Mouse (Mus musculus) naive thymus-derived CD4-positive, alpha-beta T cell, adult 5 months (primary cell): ENCODE measurements around the gene 1700029J07Rik. TPM values are rescaled to one million over a fixed set of nuclear protein-coding genes. Genes with fewer than 3 reads are reported as not detected.

Source experiments
- polyA plus RNA-seq: library from polyadenylated mRNA; unstranded; fragments of 100-300 nt; shearing (Covaris generic); gene quantifications from one replicate; pipeline ENCODE4 v1.2.1, GENCODE M21; 2017

The 1700029J07Rik gene
- 1.8 TPM for polyA plus RNA-seq

GRCm38 (mm10) chr8:45975126-45975836, at the start of gene 1700029J07Rik, which contains the start of gene Ufsp2:
TSS of gene 1700029J07Rik (minus strand) at chr8:45975252.
TSS of gene Ufsp2 (plus strand) at chr8:45975528.

GRCm38 (mm10) chr8:46005596-46005995, 30.5 kb upstream of the 1700029J07Rik start, which contains the start of gene Ankrd37:
TSS of gene Ankrd37 (minus strand) at chr8:46005707.

DNA sequence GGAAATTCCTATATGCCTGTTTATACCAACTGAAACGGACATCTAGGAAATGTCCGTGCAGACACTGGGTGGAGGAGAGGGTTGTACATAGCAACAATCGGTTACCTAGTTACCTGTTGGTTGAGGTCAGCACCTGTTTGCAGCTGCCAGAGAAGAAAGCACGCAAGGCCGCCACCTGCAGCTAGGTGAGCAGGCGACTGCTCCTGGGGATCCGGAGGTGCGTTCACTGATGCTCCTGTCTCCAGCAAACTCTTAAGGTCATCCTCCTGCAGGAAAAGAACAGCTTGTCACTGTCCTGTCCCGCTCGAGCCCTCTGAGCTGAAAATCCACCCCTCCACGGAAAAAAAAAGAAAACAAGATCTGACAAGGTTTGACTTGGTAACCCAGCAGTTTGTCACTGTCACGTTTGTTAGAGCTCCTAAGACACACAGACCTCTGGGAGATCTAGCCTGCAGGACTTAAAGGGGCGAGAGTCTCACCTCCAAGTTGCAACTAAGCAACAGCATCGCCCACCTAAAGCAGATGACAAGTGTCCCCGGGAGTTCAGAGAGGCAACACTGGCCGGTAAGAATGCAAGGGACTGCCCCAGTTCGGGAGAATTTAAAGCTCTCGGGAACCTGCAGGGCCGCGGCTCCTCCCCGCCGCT, 24.2 kb upstream of the 1700029J07Rik start, which contains the start of gene Lrp2bp:
Gene Lrp2bp, plus strand, starts transcription at position 166 of the 646 bp plus-strand sequence.

GRCm38 (mm10) chr8:45934582-45935014, 40.5 kb downstream of the 1700029J07Rik start, which contains the start of gene Ccdc110:
TSS of gene Ccdc110 (plus strand) at chr8:45934619.

Other genes with a start within 250 kb of the 1700029J07Rik start
- gene Pdlim3, start 89.8 kb downstream of the 1700029J07Rik start, polyA plus RNA-seq, result 0.19 TPM
- not detected for gene Ccdc110, start 40.6 kb downstream of the 1700029J07Rik start, polyA plus RNA-seq
- gene Ufsp2, start 276 bp upstream of the 1700029J07Rik start, polyA plus RNA-seq, result 17.6 TPM
- gene Lrp2bp, start 24.1 kb upstream of the 1700029J07Rik start, polyA plus RNA-seq, result not detected
- 38.4 TPM for gene Ankrd37, start 30.5 kb upstream of the 1700029J07Rik start, polyA plus RNA-seq
- gene Cfap97, start 176.5 kb upstream of the 1700029J07Rik start, polyA plus RNA-seq, result 15.3 TPM
- gene Snx25, start 176.9 kb upstream of the 1700029J07Rik start, polyA plus RNA-seq, result 18.1 TPM
- 81.8 TPM for gene Slc25a4, start 236.0 kb upstream of the 1700029J07Rik start, polyA plus RNA-seq